Mouse (Mus musculus) brain, embryonic 14.5 days (tissue): ENCODE results near the gene Bsn.

Experiments
- CTCF ChIP-seq: fragments of 200-500 bp; IDR thresholded peaks from 2 replicates; pipeline ENCODE4 v1.5.1; 2012; ENCODE audit warnings: inconsistent platforms, mild to moderate bottlenecking, moderate library complexity, borderline replicate concordance; ENCODE audit not compliant: insufficient read depth, insufficient read length; ENCODE audit errors: extremely low read depth
- POLR2A ChIP-seq: fragments of 200-500 bp; IDR thresholded peaks from 2 replicates; pipeline ENCODE4 v1.6.1; 2012; ENCODE audit warnings: mild to moderate bottlenecking, inconsistent platforms, borderline replicate concordance; ENCODE audit not compliant: poor library complexity, insufficient read depth, insufficient read length, severe bottlenecking; ENCODE audit errors: extremely low read depth

GRCm38 (mm10) chr9:108085261-108085660 is 104.9 kb downstream of the Bsn start:
- TF ChIP-seq POLR2A (no peak), CTCF (no peak)
